Comparison of ENCODE assay signal across 8 mouse cellular contexts in the genomic region with DNA sequence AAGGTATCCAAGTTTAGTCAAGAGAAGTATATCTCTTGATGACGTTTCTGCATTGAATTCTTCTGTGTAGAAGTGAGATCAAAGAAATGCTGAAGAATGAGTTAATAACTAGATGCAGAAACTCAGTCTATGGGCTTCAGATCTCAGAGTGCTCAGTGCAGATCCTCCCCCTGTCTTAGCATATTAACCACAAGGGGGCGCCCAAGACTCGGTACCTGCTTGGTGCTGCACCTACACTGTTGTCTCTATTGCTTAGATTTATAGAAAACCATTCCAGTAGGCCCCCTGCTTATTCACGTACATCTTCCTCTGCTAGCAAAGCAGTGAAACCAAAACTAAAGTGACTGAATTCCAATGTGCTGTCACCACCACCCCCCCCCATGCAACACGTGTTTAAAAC.
DNase-seq lines count a peak whose midpoint lies in the region; ATAC-seq and TF ChIP-seq lines count a peak whose summit lies in the region.

No protein-coding gene starts in this region.

- no peak overlapping the region for H3K27ac ChIP-seq in cerebellum, adult 2 months (ENCODE audit: insufficient read depth, low read length)
- H3K27ac ChIP-seq in forebrain, postnatal 0 days (ENCODE audit: low read depth, low read length) = no peak overlapping the region
- no peak overlapping the region for H3K27ac ChIP-seq in kidney, embryonic 16.5 days (ENCODE audit: low read length)
- no peak overlapping the region for H3K27ac ChIP-seq in liver, adult 2 months (replicated peaks; ENCODE audit: insufficient read depth, low read depth, low read length)
- H3K27ac ChIP-seq in neural tube, embryonic 12.5 days = no peak overlapping the region

- H3K79me2 ChIP-seq in liver, adult 2 months (ENCODE audit: control insufficient read depth, insufficient read depth, low read length) = no peaks in the 10 kb centered on the region

- H3K36me3 ChIP-seq in forebrain, postnatal 0 days (ENCODE audit: insufficient read depth) = no peaks in the 10 kb centered on the region
- no peaks in the 10 kb centered on the region for H3K36me3 ChIP-seq in kidney, embryonic 16.5 days (ENCODE audit: insufficient read depth, low read length)
- H3K36me3 ChIP-seq in liver, adult 2 months (ENCODE audit: control insufficient read depth, insufficient read depth, low read length) = no peaks in the 10 kb centered on the region
- H3K36me3 ChIP-seq in neural tube, embryonic 12.5 days = no peaks in the 10 kb centered on the region

- H3K4me3 ChIP-seq in cerebellum, adult 2 months (replicated peaks; ENCODE audit: insufficient read depth, low read depth, low read length) = no peak overlapping the region
- H3K4me3 ChIP-seq in forebrain, postnatal 0 days (ENCODE audit: low read depth, low read length) = no peak overlapping the region
- H3K4me3 ChIP-seq in kidney, embryonic 16.5 days (ENCODE audit: low read length) = no peak overlapping the region
- no peak overlapping the region for H3K4me3 ChIP-seq in liver, adult 2 months (ENCODE audit: insufficient read depth, low read depth, low read length)
- H3K4me3 ChIP-seq in neural tube, embryonic 12.5 days = no peak overlapping the region

- no peak for TF ChIP-seq POLR2A in cerebellum, adult 2 months (IDR thresholded peaks at IDR 0.05; ENCODE audit: borderline replicate concordance, insufficient read depth, low read length)
- no peak for TF ChIP-seq POLR2A in liver, adult 2 months (IDR thresholded peaks at IDR 0.05; ENCODE audit: extremely low read depth, insufficient read depth, low read length)

- H3K27me3 ChIP-seq in cerebellum, adult 2 months (ENCODE audit: control insufficient read depth, insufficient read depth, low read length) = no peaks in the 10 kb centered on the region
- no peaks in the 10 kb centered on the region for H3K27me3 ChIP-seq in forebrain, postnatal 0 days (ENCODE audit: insufficient read depth, low read length)
- no peaks in the 10 kb centered on the region for H3K27me3 ChIP-seq in kidney, embryonic 16.5 days (ENCODE audit: insufficient read depth, low read length)
- H3K27me3 ChIP-seq in liver, adult 2 months (ENCODE audit: control insufficient read depth, insufficient read depth, low read length) = no peaks in the 10 kb centered on the region; the same call in 1 of the 2 replicates
- no peaks in the 10 kb centered on the region for H3K27me3 ChIP-seq in neural tube, embryonic 12.5 days (replicated peaks)

- ATAC-seq in forebrain, postnatal 0 days = peak; percentile 38; the same call in 1 of the 2 replicates
- 0 out of 2 replicates have a peak, but pooled peaks have one; percentile 63 for ATAC-seq in kidney, embryonic 16.5 days (ENCODE audit: low FRiP score, low TSS enrichment)
- peak; percentile 70; the same call in 1 of the 2 replicates for ATAC-seq in neural tube, embryonic 12.5 days (ENCODE audit: low FRiP score, low read depth)

- H3K9me3 ChIP-seq in forebrain, postnatal 0 days (ENCODE audit: low read length) = no peaks in the 10 kb centered on the region
- H3K9me3 ChIP-seq in kidney, embryonic 16.5 days (ENCODE audit: low read length) = no peaks in the 10 kb centered on the region
- H3K9me3 ChIP-seq in neural tube, embryonic 12.5 days = no peaks in the 10 kb centered on the region

- peak; percentile 43 for DNase-seq in 416B (ENCODE audit: low read depth)
- DNase-seq in Muller cell, postnatal 12 days (ENCODE audit: inconsistent ontology term) = peak; percentile 39
- DNase-seq in cerebellum, adult 2 months = peak; percentile 77 to 78
- DNase-seq in forebrain, postnatal 0 days = peak; percentile 36
- DNase-seq in liver, adult 2 months (ENCODE audit: extremely low read depth, low read depth, low spot score) = peak; percentile 26
- DNase-seq in thymus, postnatal 4 days = peak; percentile 60

- peaks cover 18% of the 10 kb centered on the region; the same call in 1 of the 2 replicates for H3K4me1 ChIP-seq in cerebellum, adult 2 months (ENCODE audit: control insufficient read depth, insufficient read depth, low read length)
- H3K4me1 ChIP-seq in forebrain, postnatal 0 days (ENCODE audit: insufficient read depth) = peaks cover 15% of the 10 kb centered on the region; the same call in 1 of the 2 replicates
- 0 out of 2 replicates have a peak, but pooled peaks cover 5% of the 10 kb centered on the region for H3K4me1 ChIP-seq in kidney, embryonic 16.5 days (ENCODE audit: insufficient read depth, low read length)
- no peaks in the 10 kb centered on the region for H3K4me1 ChIP-seq in liver, adult 2 months (ENCODE audit: control insufficient read depth, insufficient read depth, low read length)
- H3K4me1 ChIP-seq in neural tube, embryonic 12.5 days = peaks cover 7% of the 10 kb centered on the region; the same call in 1 of the 2 replicates

- no peak overlapping the region for H3K9ac ChIP-seq in forebrain, postnatal 0 days
- no peak overlapping the region for H3K9ac ChIP-seq in kidney, embryonic 16.5 days (replicated peaks; ENCODE audit: low read length)
- H3K9ac ChIP-seq in liver, adult 2 months (ENCODE audit: low read depth, low read length) = no peak overlapping the region
- no peak overlapping the region for H3K9ac ChIP-seq in neural tube, embryonic 12.5 days

- peak; percentile 73 for TF ChIP-seq CTCF in cerebellum, adult 2 months (IDR thresholded peaks at IDR 0.05; ENCODE audit: borderline replicate concordance, insufficient read depth, low read depth, low read length)
- TF ChIP-seq CTCF in forebrain, postnatal 0 days (IDR thresholded peaks at IDR 0.05; ENCODE audit: low read depth) = peak; percentile 65
- TF ChIP-seq CTCF in liver, adult 2 months (IDR thresholded peaks at IDR 0.05; ENCODE audit: low read depth, low read length) = peak; percentile 73

- no peak overlapping the region for H3K4me2 ChIP-seq in forebrain, postnatal 0 days (ENCODE audit: low read depth)
- H3K4me2 ChIP-seq in kidney, embryonic 16.5 days (replicated peaks; ENCODE audit: low read depth, low read length) = no peak overlapping the region
- no peak overlapping the region for H3K4me2 ChIP-seq in neural tube, embryonic 12.5 days (replicated peaks)

- WGBS in cerebellum, adult 2 months = 28% methylated on average over 5 of the region's 5 CpGs
- 23% methylated on average over 5 of the region's 5 CpGs for WGBS in forebrain, postnatal 0 days
- WGBS in kidney, embryonic 16.5 days = 28% methylated on average over 5 of the region's 5 CpGs
- 18% methylated on average over 5 of the region's 5 CpGs for WGBS in liver, adult 2 months
- 34% methylated on average over 5 of the region's 5 CpGs for WGBS in neural tube, embryonic 12.5 days

Comparison
In these comparisons a context has a peak if more than half of its experiments do, and no peak if none do; other contexts are left out.
1. DNase-seq: peak in every context shown above with its lines; median percentile 78 in cerebellum, adult 2 months; 60 in thymus, postnatal 4 days; 43 in 416B; 39 in Muller cell, postnatal 12 days; 36 in forebrain, postnatal 0 days; 26 in liver, adult 2 months.